Mouse (Mus musculus): ENCODE data around the gene Rinl. TPM values are rescaled to one million over a fixed set of nuclear protein-coding genes. Genes with fewer than 3 reads are reported as not detected.

The Rinl gene
- total RNA-seq, 2 experiments from 2014 or later, result 0.71 to 0.89 TPM

DNA sequence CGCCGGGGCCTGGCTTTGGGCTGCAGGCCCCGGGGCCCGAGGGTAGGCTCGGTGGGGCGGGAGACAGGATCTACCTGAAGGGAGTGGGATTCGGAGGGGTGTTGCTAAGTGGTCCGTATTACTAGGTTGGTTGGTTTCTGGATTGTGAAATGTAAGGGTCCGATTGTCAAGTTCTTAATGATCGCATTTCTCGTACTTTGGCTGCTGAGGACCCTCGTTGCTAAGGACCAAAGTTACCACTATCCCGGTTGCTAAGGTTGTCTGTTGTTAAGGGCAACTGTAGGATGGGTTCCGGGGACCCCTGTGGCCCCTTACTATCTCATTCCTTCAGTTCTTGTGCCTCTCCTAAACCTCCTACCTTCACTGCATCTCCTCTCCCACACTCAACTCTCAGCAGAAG is 21.9 kb upstream of the Rinl start:
- H3K4me3 ChIP-seq, result peak overlapping the region; percentile 91
- peak overlapping the region; percentile 97 for H3K27ac ChIP-seq
- intact Hi-C loops (cut with DNase I), result loop anchor here (10.0 kb wide), 1 partner anchor 408 kb away; the partner anchor contains the start of genes Ggn and Spred3
- DNase-seq, result no peak
- TF ChIP-seq CTCF (IDR thresholded peaks at IDR 0.05), result no peak

DNA sequence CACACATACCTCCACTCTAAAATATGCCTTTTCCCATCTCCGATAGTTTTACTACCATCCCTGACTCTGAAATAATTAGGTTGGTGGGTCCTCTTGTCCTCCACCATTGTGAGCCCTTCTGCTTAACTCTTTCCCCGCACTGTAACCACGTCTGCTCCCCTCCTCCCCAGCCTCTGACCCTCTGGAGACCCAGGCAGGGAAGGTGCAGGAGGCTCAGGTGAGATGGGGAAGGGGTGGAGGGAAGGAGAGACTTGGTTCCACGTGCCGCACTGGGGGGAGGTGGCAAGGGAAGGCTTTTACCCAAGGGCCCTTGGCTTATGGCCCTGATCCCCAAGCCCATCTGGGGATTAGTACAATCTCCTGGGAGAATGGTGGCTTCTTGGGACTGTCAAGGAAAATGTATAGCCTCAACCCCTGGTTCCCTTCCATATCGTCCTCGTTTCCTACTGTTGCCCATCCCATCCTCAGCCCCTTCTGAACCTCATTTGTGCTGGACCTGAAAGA is 21.3 kb upstream of the Rinl start, which contains the start of gene Nfkbib:
Gene Nfkbib (minus strand): TSS at position 51 of the 504 bp plus-strand sequence.
- no peak for TF ChIP-seq CTCF (IDR thresholded peaks at IDR 0.05)
- peak within 1 kb of the TSS; percentile 97 for H3K27ac ChIP-seq
- intact Hi-C loops (cut with DNase I), result loop anchor here (10.0 kb wide), 1 partner anchor 407 kb away; the partner anchor contains the start of genes Ggn and Spred3
- H3K4me3 ChIP-seq, result peak within 1 kb of the TSS; percentile 91
- DNase-seq, result no peak

DNA sequence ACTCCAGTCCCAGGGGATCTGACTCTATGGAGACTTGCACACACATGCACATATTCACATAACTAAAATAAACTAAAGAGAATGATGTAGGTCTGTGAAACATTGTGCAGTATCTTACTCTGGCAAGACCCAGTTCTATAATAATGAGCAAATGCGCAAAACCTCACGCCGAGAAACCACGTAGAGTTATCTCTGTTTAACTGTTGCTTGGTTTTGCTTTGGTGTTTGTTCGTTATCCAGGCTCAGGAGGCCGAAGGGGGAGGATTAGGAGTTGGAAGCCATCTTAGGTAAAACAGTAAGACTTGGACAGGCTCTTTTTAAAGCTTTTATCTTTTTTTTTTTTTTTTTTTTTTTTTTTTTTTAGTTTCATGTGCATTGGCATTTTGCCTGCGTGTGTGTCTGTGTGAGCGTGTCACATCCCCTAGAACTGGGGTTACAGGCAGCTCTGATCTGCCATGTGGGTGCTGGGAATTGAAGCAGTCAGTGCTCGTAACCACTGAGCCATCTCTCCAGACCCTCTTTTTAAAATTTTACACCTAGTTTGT is 19.3 kb upstream of the Rinl start:
- no peak for TF ChIP-seq CTCF (IDR thresholded peaks at IDR 0.05)
- DNase-seq, result no peak
- H3K4me3 ChIP-seq, result no peak overlapping the region
- no peak overlapping the region for H3K27ac ChIP-seq
- intact Hi-C loops (cut with DNase I), result loop anchor here (10.0 kb wide), 1 partner anchor 405 kb away; the partner anchor contains the start of genes Ggn and Spred3

DNA sequence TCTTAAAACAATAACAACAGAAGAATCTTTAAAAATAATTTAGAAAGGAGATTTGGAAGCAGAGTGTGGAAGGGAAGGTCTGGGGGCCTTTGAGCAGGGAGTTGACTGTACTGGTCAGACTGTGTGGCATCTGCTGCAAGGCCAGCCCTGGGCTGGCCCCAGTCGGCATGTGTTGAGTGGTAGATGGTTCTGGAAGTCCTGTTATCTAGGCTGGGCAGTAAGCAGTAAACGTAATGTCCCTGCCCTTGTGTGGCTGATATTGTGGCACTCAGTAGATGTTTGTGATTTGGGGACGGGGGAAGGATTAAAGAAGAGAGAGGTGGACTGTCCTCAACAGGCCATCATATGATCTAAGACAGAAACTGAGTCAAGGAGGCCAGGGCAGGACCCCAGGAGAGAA is 18.5 kb upstream of the Rinl start:
- intact Hi-C loops (cut with DNase I), result no loop called here
- no peak for DNase-seq
- no peak overlapping the region for H3K27ac ChIP-seq
- no peak for TF ChIP-seq CTCF (IDR thresholded peaks at IDR 0.05)
- H3K4me3 ChIP-seq, result no peak overlapping the region

DNA sequence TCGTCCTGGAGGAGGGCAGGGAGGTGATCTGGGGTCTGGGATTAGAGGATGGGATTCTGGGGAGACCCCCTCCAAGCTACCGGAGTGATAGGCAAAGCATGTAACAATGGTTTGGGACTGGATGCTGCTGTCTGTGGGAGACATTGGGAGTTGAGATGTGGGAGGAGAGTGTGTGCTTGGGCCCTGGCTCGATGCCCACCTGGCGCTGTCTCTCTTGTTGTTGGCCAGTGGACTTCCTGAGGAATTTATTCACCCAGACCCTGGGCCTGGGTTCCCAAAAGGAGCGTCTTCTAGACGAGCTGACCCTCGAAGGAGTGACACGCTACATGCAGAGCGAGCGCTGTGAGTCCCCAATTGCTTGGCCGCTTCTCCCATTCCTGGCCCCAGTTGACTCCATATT is 16.9 kb upstream of the Rinl start:
- TF ChIP-seq CTCF (IDR thresholded peaks at IDR 0.05), result no peak
- Histone ChIP-seq H3K27ac (no peak overlapping the region), H3K4me3 (no peak overlapping the region)
- intact Hi-C loops (cut with DNase I), result no loop called here
- no peak for DNase-seq

DNA sequence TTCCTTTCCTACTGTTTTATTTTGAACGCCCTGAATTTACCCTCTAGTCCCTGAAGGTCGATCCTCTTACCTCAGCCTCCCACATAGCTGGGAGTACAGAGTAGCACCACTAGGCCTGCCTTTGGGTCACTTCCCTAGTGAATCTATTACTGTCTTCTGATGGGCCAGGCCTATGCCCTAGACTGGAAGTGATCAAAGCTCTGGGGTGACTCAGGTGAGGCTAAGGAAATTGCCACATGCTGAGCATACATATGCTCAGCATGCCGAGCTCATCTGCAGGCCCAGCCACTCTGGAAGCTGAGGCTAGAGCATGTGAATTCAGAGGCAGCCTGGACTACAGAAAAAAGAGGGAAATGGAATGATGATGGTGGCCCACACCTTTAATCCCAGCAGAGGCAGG is 15.6 kb upstream of the Rinl start:
- Histone ChIP-seq H3K4me3 (no peak overlapping the region), H3K27ac (peak overlapping the region; percentile 76)
- intact Hi-C loops (cut with DNase I), result no loop called here
- no peak for TF ChIP-seq CTCF (IDR thresholded peaks at IDR 0.05)
- no peak for DNase-seq

DNA sequence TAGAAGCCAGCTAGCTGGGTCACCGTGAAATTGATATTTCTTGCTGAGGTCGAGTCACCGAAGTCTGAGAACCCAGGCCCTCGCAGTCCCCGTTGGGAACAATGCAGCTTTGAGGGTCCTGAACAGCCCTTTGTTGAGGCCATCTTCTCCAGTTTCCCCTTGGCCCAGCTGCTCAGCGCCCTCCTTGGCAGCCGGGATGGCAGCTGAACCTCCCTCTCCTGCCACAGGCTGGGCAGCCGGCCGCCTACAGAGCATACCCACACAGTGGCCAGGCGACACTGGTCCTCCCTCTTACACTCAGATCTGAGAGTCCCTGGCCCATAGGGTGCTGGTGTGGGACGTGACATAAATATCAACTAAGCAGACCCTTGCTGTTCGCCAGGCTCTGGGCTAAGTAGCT is 14.6 kb upstream of the Rinl start:
- H3K27ac ChIP-seq, result peak overlapping the region; percentile 76
- intact Hi-C loops (cut with DNase I), result no loop called here
- no peak overlapping the region; the same call in 1 of the 2 replicates for H3K4me3 ChIP-seq
- TF ChIP-seq CTCF (IDR thresholded peaks at IDR 0.05), result no peak
- peak; percentile 70 for DNase-seq

DNA sequence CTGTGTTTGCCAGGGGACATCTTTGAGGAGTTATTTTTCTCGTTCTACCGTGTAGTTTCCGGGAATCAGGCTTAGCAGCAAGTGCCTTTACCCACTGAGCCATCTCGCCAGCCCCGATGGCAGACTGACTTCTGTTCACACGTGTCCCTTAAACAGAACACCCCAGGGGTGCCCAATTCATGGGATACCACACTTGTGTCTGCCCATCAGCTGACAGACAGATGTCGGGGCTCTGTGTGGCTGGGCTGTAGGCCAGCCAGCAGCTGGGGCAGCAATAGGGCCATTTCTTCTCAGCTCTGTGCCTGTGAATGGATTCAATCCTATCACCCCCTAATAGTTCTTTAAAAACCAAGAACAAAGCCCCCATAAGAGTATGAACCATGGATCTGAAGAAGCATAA is 13.6 kb upstream of the Rinl start:
- intact Hi-C loops (cut with DNase I), result no loop called here
- TF ChIP-seq CTCF (IDR thresholded peaks at IDR 0.05), result no peak
- no peak overlapping the region for H3K4me3 ChIP-seq
- peak overlapping the region; percentile 76 for H3K27ac ChIP-seq
- DNase-seq, result no peak

DNA sequence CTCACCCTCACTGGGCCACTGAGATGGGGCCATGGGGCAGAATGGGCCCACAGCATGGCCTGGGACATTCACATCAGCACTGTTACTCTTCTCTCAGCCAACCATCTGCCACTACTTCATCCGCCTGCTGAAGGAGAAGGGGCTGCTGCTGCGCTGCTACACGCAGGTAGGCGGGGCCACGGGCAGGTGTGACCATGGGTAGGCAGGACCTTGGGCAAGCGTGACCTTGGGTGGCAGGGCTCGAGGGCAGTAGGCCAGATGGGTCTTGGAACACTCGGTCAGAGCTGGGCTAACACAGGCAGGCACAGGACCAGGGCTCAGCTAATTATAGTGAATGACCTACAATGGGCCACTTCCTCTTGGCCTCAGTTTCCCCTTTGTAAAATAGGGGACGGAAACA is 9.9 kb upstream of the Rinl start:
- H3K27ac ChIP-seq, result peak overlapping the region; percentile 62
- DNase-seq, result peak; percentile 72
- H3K4me3 ChIP-seq, result no peak overlapping the region
- TF ChIP-seq CTCF (IDR thresholded peaks at IDR 0.05), result no peak
- intact Hi-C loops (cut with DNase I), result no loop called here

DNA sequence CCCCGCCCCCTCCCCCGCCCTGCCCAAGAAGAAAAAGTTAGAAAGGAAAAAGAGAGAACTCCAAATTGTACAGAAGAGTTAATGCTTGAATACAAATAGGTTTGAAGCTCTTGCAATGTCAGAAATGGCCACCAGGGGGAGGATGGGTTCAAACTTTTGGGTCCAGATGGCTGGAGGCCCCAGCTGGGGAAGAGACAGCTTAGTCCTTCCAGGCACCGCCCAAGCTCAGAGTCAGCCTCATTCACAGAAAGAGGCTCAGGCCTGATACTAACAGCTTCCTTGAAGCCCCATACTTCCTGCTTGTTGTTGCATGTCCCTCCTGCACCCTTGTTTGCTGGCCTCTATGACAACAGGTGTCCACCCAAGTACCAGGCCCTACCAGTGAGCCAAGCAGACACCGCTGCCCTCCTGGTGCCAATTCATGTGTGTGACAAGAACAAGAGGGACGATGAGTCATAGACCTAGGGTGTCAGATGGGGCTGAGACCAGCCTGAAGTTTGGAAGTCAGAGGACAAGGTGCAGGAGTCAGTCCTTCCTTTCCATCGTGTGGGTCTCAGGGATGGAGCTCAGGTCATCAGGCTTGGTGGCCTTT is 8.6 kb upstream of the Rinl start:
- peak; percentile 77 for TF ChIP-seq CTCF (IDR thresholded peaks at IDR 0.05)
- H3K4me3 ChIP-seq, result no peak overlapping the region; the same call in 1 of the 2 replicates
- peak overlapping the region; percentile 82 for H3K27ac ChIP-seq
- peak; percentile 91 for DNase-seq
- intact Hi-C loops (cut with DNase I), result loop anchor here (1.0 to 10.0 kb wide), 2 partner anchors 87 to 255 kb away; no protein-coding TSS in a partner anchor

DNA sequence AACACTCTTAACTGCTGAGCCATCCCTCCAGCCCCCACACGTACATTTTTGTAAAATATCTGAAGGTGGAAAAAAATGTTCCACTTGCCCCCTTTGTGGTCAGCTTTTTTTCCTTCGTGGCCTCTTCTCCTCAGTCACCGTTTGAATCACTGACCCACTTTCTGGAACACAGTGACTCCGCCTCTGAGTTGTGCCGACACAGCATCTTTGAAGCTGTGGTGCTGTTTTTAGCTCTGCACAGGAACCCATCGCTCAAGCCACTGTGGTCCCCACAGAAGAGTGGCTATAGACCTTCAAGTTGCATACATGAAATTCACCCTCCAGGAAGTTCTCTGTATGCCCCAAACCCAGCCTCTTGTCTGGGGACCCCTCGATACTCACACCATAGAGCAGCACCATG is 7.9 kb upstream of the Rinl start:
- H3K4me3 ChIP-seq, result peak overlapping the region; percentile 5; the same call in 1 of the 2 replicates
- TF ChIP-seq CTCF (IDR thresholded peaks at IDR 0.05), result no peak
- H3K27ac ChIP-seq, result peak overlapping the region; percentile 82
- DNase-seq, result peak; percentile 69
- intact Hi-C loops (cut with DNase I), result loop anchor here (1.0 to 10.0 kb wide), 2 partner anchors 86 to 254 kb away; no protein-coding TSS in a partner anchor

DNA sequence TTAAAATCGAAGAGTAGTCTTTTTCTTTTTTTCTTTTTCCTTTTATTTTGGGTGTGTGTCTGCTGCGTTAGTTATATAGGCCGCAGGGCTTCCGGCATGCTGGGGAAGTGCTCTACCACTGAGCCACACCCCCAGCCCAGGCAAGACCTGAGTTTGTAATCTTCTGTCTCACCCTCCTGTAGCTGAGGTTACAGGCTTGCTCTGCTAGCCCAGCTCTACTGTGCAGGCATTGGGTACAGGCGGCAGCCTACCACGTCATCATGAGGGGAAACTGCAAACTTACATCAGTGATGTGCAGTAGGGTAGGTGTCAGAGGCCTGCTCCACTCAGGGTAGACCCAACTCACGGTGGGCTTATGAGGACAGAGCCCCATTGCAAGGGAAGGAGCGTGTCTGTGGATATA is 7.5 kb upstream of the Rinl start:
- Histone ChIP-seq H3K27ac (peak overlapping the region; percentile 82), H3K4me3 (no peak overlapping the region)
- intact Hi-C loops (cut with DNase I), result loop anchor here (10.0 kb wide), 1 partner anchor 254 kb away; no protein-coding TSS in a partner anchor
- DNase-seq, result no peak
- TF ChIP-seq CTCF (IDR thresholded peaks at IDR 0.05), result no peak

DNA sequence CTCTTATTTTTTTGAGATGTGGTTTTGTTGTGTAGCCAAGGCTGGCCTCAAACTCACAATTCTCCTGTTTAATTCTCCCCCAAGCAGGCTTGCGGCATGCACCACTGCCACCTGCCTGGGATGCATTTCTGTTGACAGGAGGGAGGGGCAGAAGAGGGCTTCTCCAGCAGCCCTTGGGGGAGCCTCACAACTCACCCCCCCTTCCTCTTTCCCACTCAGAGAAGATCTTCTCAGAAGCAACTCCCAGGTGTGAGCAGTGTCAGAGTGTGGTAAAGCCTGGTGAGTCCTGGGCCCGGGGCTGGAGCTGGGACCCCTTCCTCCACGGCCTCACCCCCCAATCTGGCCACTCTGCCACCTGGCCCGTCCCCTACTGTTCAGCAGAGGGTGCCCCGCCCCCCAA is 3.6 kb upstream of the Rinl start:
- no peak overlapping the region for H3K4me3 ChIP-seq
- no peak for DNase-seq
- no peak overlapping the region for H3K27ac ChIP-seq
- intact Hi-C loops (cut with DNase I), result loop anchor here (10.0 kb wide), 1 partner anchor 250 kb away; no protein-coding TSS in a partner anchor
- TF ChIP-seq CTCF (IDR thresholded peaks at IDR 0.05), result no peak

Measured in gastrocnemius, adult 2 months (tissue).